Mouse (Mus musculus): ENCODE measurements around the gene Slc7a11. TPM values are rescaled to one million over a fixed set of nuclear protein-coding genes. Genes with fewer than 3 reads are reported as not detected.
A peak's percentile ranks its signal among the peaks of the same experiment; 100 is the strongest.

Gene Slc7a11
- polyA plus RNA-seq (2015; fragmentation: Nextera tagmentation; extraction: Ambion mirVana), result 0.09 and 0.14 TPM in 2 replicates

GRCm38 (mm10) chr3:50443421-50443916 lies at the start of gene Slc7a11:
Gene Slc7a11 (minus strand): TSS chr3:50443614.
- H3K9me3 ChIP-seq (replicated peaks), result no peaks in the 10 kb centered on the region
- H3K27ac ChIP-seq, result peak within 1 kb of the TSS; percentile 34; the same call in 1 of the 2 replicates
- DNase-seq, result peak; percentile 32
- peaks cover 11% of the 10 kb centered on the region; the same call in 1 of the 2 replicates for H3K4me1 ChIP-seq (replicated peaks)
- H3K27me3 ChIP-seq, result no peaks in the 10 kb centered on the region
- ATAC-seq (ENCODE audit: low read depth), result peak; percentile 77
- H3K9ac ChIP-seq, result peak within 1 kb of the TSS; percentile 39; the same call in 1 of the 2 replicates
- peak within 1 kb of the TSS; percentile 32 for H3K4me3 ChIP-seq (replicated peaks)
- H3K4me2 ChIP-seq, result peak within 1 kb of the TSS; percentile 63
- H3K36me3 ChIP-seq, result no peaks in the 10 kb centered on the region
- WGBS (ENCODE audit: insufficient replicate concordance), result 4% methylated on average over 11 of the region's 11 CpGs

- H3K9me3 ChIP-seq (replicated peaks), result no peaks in the 10 kb centered on the region
- no peaks in the 10 kb centered on the region for H3K36me3 ChIP-seq
- H3K4me1 ChIP-seq (replicated peaks), result no peaks in the 10 kb centered on the region
- no peak for ATAC-seq (ENCODE audit: low read depth)
- no peak overlapping the region for H3K9ac ChIP-seq
- H3K27ac ChIP-seq, result no peak overlapping the region
- WGBS (ENCODE audit: insufficient replicate concordance), result 68% methylated on average over 2 of the region's 2 CpGs
- no peak overlapping the region for H3K4me3 ChIP-seq (replicated peaks)
- H3K27me3 ChIP-seq, result no peaks in the 10 kb centered on the region
- no peak overlapping the region for H3K4me2 ChIP-seq
- no peak for DNase-seq
Measured at GRCm38 (mm10) chr3:50491678-50492077, 48.3 kb upstream of the Slc7a11 start.

- 69% methylated on average over 1 of the region's 1 CpGs for WGBS (ENCODE audit: insufficient replicate concordance)
- Histone ChIP-seq H3K36me3 (no peaks in the 10 kb centered on the region), H3K9me3 (replicated peaks) (no peaks in the 10 kb centered on the region), H3K4me3 (replicated peaks) (no peak overlapping the region), H3K27ac (no peak overlapping the region), H3K4me1 (replicated peaks) (no peaks in the 10 kb centered on the region), H3K4me2 (no peak overlapping the region), H3K27me3 (no peaks in the 10 kb centered on the region), H3K9ac (no peak overlapping the region)
- ATAC-seq (ENCODE audit: low read depth) (no peak), DNase-seq (no peak)
Measured at GRCm38 (mm10) chr3:50484076-50484475, 40.7 kb upstream of the Slc7a11 start.

- H3K4me2 ChIP-seq, result no peak overlapping the region
- no peak for ATAC-seq (ENCODE audit: low read depth)
- H3K27ac ChIP-seq, result no peak overlapping the region
- 63% methylated on average over 2 of the region's 2 CpGs for WGBS (ENCODE audit: insufficient replicate concordance)
- no peak for DNase-seq
- no peaks in the 10 kb centered on the region for H3K27me3 ChIP-seq
- no peaks in the 10 kb centered on the region for H3K9me3 ChIP-seq (replicated peaks)
- no peak overlapping the region for H3K9ac ChIP-seq
- no peaks in the 10 kb centered on the region for H3K4me1 ChIP-seq (replicated peaks)
- no peaks in the 10 kb centered on the region for H3K36me3 ChIP-seq
- no peak overlapping the region for H3K4me3 ChIP-seq (replicated peaks)
Measured at GRCm38 (mm10) chr3:50462223-50462622, 18.8 kb upstream of the Slc7a11 start.

GRCm38 (mm10) chr3:50457136-50457535 lies 13.7 kb upstream of the Slc7a11 start:
- WGBS (ENCODE audit: insufficient replicate concordance), result 60% methylated on average over 5 of the region's 5 CpGs
- H3K4me3 ChIP-seq (replicated peaks), result no peak overlapping the region
- no peaks in the 10 kb centered on the region for H3K36me3 ChIP-seq

GRCm38 (mm10) chr3:50456564-50456963 lies 13.2 kb upstream of the Slc7a11 start:
- H3K4me2 ChIP-seq, result no peak overlapping the region
- ATAC-seq (ENCODE audit: low read depth) (no peak), DNase-seq (no peak)
- H3K27ac ChIP-seq, result no peak overlapping the region
- no peaks in the 10 kb centered on the region for H3K4me1 ChIP-seq (replicated peaks)
- H3K9me3 ChIP-seq (replicated peaks), result no peaks in the 10 kb centered on the region
- 67% methylated on average over 4 of the region's 4 CpGs for WGBS (ENCODE audit: insufficient replicate concordance)
- H3K4me3 ChIP-seq (replicated peaks), result no peak overlapping the region
- H3K36me3 ChIP-seq, result no peaks in the 10 kb centered on the region
- no peak overlapping the region for H3K9ac ChIP-seq
- H3K27me3 ChIP-seq, result no peaks in the 10 kb centered on the region

More at GRCm38 (mm10) chr3:50457136-50457535, 13.7 kb upstream of the Slc7a11 start:
- H3K4me2 ChIP-seq, result no peak overlapping the region
- no peaks in the 10 kb centered on the region for H3K4me1 ChIP-seq (replicated peaks)
- no peak overlapping the region for H3K9ac ChIP-seq
- H3K27ac ChIP-seq, result no peak overlapping the region
- no peaks in the 10 kb centered on the region for H3K27me3 ChIP-seq
- no peak for ATAC-seq (ENCODE audit: low read depth)
- no peaks in the 10 kb centered on the region for H3K9me3 ChIP-seq (replicated peaks)
- DNase-seq, result no peak

GRCm38 (mm10) chr3:50456023-50456422 lies 12.6 kb upstream of the Slc7a11 start:
- Histone ChIP-seq H3K4me3 (replicated peaks) (no peak overlapping the region), H3K4me1 (replicated peaks) (no peaks in the 10 kb centered on the region), H3K27ac (no peak overlapping the region), H3K27me3 (no peaks in the 10 kb centered on the region), H3K9me3 (replicated peaks) (no peaks in the 10 kb centered on the region), H3K36me3 (no peaks in the 10 kb centered on the region), H3K4me2 (no peak overlapping the region), H3K9ac (no peak overlapping the region)
- ATAC-seq (ENCODE audit: low read depth), result no peak
- 39% methylated on average over 1 of the region's 1 CpGs for WGBS (ENCODE audit: insufficient replicate concordance)
- no peak for DNase-seq

- no peaks in the 10 kb centered on the region for H3K27me3 ChIP-seq
- 50% methylated on average over 10 of the region's 10 CpGs for WGBS (ENCODE audit: insufficient replicate concordance)
- H3K9me3 ChIP-seq (replicated peaks), result no peaks in the 10 kb centered on the region
- no peaks in the 10 kb centered on the region for H3K36me3 ChIP-seq
- ATAC-seq (ENCODE audit: low read depth) (no peak), DNase-seq (no peak)
- H3K27ac ChIP-seq, result no peak overlapping the region
- H3K9ac ChIP-seq, result no peak overlapping the region
- no peak overlapping the region for H3K4me2 ChIP-seq
- no peak overlapping the region for H3K4me3 ChIP-seq (replicated peaks)
- H3K4me1 ChIP-seq (replicated peaks), result peaks cover 11% of the 10 kb centered on the region; the same call in 1 of the 2 replicates
Measured at GRCm38 (mm10) chr3:50445050-50445775, 1.8 kb upstream of the Slc7a11 start.

- Histone ChIP-seq H3K4me1 (replicated peaks) (peaks cover 11% of the 10 kb centered on the region; the same call in 1 of the 2 replicates), H3K27ac (no peak overlapping the region), H3K4me3 (replicated peaks) (peak overlapping the region; percentile 32), H3K9me3 (replicated peaks) (no peaks in the 10 kb centered on the region), H3K36me3 (no peaks in the 10 kb centered on the region), H3K4me2 (peak overlapping the region; percentile 63), H3K9ac (peak overlapping the region; percentile 39; the same call in 1 of the 2 replicates), H3K27me3 (no peaks in the 10 kb centered on the region)
- DNase-seq (no peak), ATAC-seq (ENCODE audit: low read depth) (no peak)
- WGBS (ENCODE audit: insufficient replicate concordance), result 35% methylated on average over 9 of the region's 9 CpGs
Measured at GRCm38 (mm10) chr3:50443942-50444341, 528 bp upstream of the Slc7a11 start.

GRCm38 (mm10) chr3:50442341-50443292 lies 797 bp downstream of the Slc7a11 start:
- H3K4me3 ChIP-seq (replicated peaks), result peak overlapping the region; percentile 32
- no peak for DNase-seq
- H3K9ac ChIP-seq, result no peak overlapping the region

GRCm38 (mm10) chr3:50441330-50441729 lies 2.1 kb downstream of the Slc7a11 start:
- no peak overlapping the region for H3K9ac ChIP-seq
- no peak overlapping the region for H3K4me3 ChIP-seq (replicated peaks)
- H3K4me2 ChIP-seq, result no peak overlapping the region
- H3K9me3 ChIP-seq (replicated peaks), result no peaks in the 10 kb centered on the region
- ATAC-seq (ENCODE audit: low read depth) (no peak), DNase-seq (no peak)
- H3K36me3 ChIP-seq, result no peaks in the 10 kb centered on the region
- H3K27me3 ChIP-seq, result no peaks in the 10 kb centered on the region
- H3K27ac ChIP-seq, result no peak overlapping the region
- WGBS (ENCODE audit: insufficient replicate concordance), result 30% methylated on average over 3 of the region's 3 CpGs
- H3K4me1 ChIP-seq (replicated peaks), result peaks cover 11% of the 10 kb centered on the region; the same call in 1 of the 2 replicates

More at GRCm38 (mm10) chr3:50442341-50443292, 797 bp downstream of the Slc7a11 start:
- no peak for ATAC-seq (ENCODE audit: low read depth)
- Histone ChIP-seq H3K4me1 (replicated peaks) (peaks cover 11% of the 10 kb centered on the region; the same call in 1 of the 2 replicates), H3K4me2 (peak overlapping the region; percentile 63), H3K27ac (peak overlapping the region; percentile 34; the same call in 1 of the 2 replicates), H3K36me3 (no peaks in the 10 kb centered on the region), H3K27me3 (no peaks in the 10 kb centered on the region), H3K9me3 (replicated peaks) (no peaks in the 10 kb centered on the region)
- 70% methylated on average over 19 of the region's 19 CpGs for WGBS (ENCODE audit: insufficient replicate concordance)
